Mouse (Mus musculus) midbrain, embryonic 16.5 days (tissue): ENCODE results near the gene Zfp36l1. TPM values are rescaled to one million over a fixed set of nuclear protein-coding genes. Genes with fewer than 3 reads are reported as not detected.

Experiments
- ATAC-seq: fragments of 200-750 bp; cut with Nextera tagmentation; 2 replicates; pipeline ENCODE4 v1.8.0; 2017; ENCODE audit warnings: moderate TSS enrichment
- H3K27ac ChIP-seq: fragments of 300-500 bp; sonication (generic); 2 replicates; pipeline ENCODE4 v1.5.1; 2014; ENCODE audit warnings: mild to moderate bottlenecking, low read length, mixed read lengths
- H3K27me3 ChIP-seq: fragments of 300-500 bp; sonication (generic); 2 replicates; pipeline ENCODE4 v1.6.1; 2014; ENCODE audit warnings: low read depth, low read length, mixed read lengths; ENCODE audit not compliant: control insufficient read depth, insufficient read depth
- H3K36me3 ChIP-seq: fragments of 300-500 bp; sonication (generic); 2 replicates; pipeline ENCODE4 v1.6.1; 2014; ENCODE audit warnings: mild to moderate bottlenecking, low read length, moderate library complexity, mixed read lengths; ENCODE audit not compliant: control insufficient read depth, insufficient read depth
- H3K4me1 ChIP-seq: fragments of 300-500 bp; sonication (generic); 2 replicates; pipeline ENCODE4 v1.6.1; 2014; ENCODE audit warnings: mild to moderate bottlenecking, low read length, mixed read lengths; ENCODE audit not compliant: control insufficient read depth, insufficient read depth
- H3K4me2 ChIP-seq: fragments of 300-500 bp; sonication (generic); 2 replicates; pipeline ENCODE4 v1.6.1; 2014; ENCODE audit warnings: mild to moderate bottlenecking, low read length, mixed read lengths
- H3K4me3 ChIP-seq: fragments of 300-500 bp; sonication (generic); 2 replicates; pipeline ENCODE4 v1.5.1; 2014; ENCODE audit warnings: low read depth, mild to moderate bottlenecking, low read length, moderate library complexity, mixed read lengths
- H3K9ac ChIP-seq: fragments of 300-500 bp; sonication (generic); 2 replicates; pipeline ENCODE4 v1.6.1; 2014; ENCODE audit warnings: low read depth, low read length, mixed read lengths
- H3K9me3 ChIP-seq: fragments of 300-500 bp; sonication (generic); replicated peaks from 2 replicates; pipeline ENCODE4 v1.6.1; 2014; ENCODE audit warnings: mild to moderate bottlenecking, low read length, mixed read lengths; ENCODE audit not compliant: control insufficient read depth, poor library complexity, severe bottlenecking
- WGBS: fragments of 180-500 bp; shearing (Covaris S2); extraction: QIAGEN DNeasy Blood & Tissue Kit; methylation state at CpG from one replicate; pipeline ENCODE4 v1.1.7; 2014; 5-methylcytosine and 5-hydroxymethylcytosine counted together
- polyA plus RNA-seq: library from polyadenylated mRNA; unstranded; fragments of >200 nt; fragmentation: Nextera tagmentation; extraction: Ambion mirVana; gene quantifications from 2 replicates; pipeline ENCODE4 v1.2.1, GENCODE M21; 2015

Gene Zfp36l1
- polyA plus RNA-seq, 1 experiment from 2014 or later: 29.9 TPM

GRCm38 (mm10) chr12:80146227-80147223 lies 33.7 kb upstream of the Zfp36l1 start:
- peak; percentile 25; the same call in 1 of the 2 replicates for ATAC-seq
- H3K4me3 ChIP-seq: no peak overlapping the region
- H3K27ac ChIP-seq: no peak overlapping the region

GRCm38 (mm10) chr12:80145365-80145764 lies 32.6 kb upstream of the Zfp36l1 start:
- H3K9me3 ChIP-seq: no peaks in the 10 kb centered on the region
- no peak overlapping the region for H3K27ac ChIP-seq
- no peak for ATAC-seq
- WGBS: 40% methylated on average over 8 of the region's 8 CpGs
- no peaks in the 10 kb centered on the region for H3K27me3 ChIP-seq
- H3K36me3 ChIP-seq: no peaks in the 10 kb centered on the region
- H3K4me1 ChIP-seq: peaks cover 2% of the 10 kb centered on the region; the same call in 1 of the 2 replicates
- no peak overlapping the region for H3K4me2 ChIP-seq
- H3K4me3 ChIP-seq: no peak overlapping the region
- H3K9ac ChIP-seq: no peak overlapping the region

More at GRCm38 (mm10) chr12:80146227-80147223, 33.7 kb upstream of the Zfp36l1 start:
- H3K9ac ChIP-seq: no peak overlapping the region
- no peak overlapping the region for H3K4me2 ChIP-seq
- H3K36me3 ChIP-seq: no peaks in the 10 kb centered on the region
- no peaks in the 10 kb centered on the region for H3K27me3 ChIP-seq
- H3K4me1 ChIP-seq: peaks cover 2% of the 10 kb centered on the region; the same call in 1 of the 2 replicates
- WGBS: 45% methylated on average over 21 of the region's 21 CpGs
- no peaks in the 10 kb centered on the region for H3K9me3 ChIP-seq

GRCm38 (mm10) chr12:80144846-80145245 lies 32.0 kb upstream of the Zfp36l1 start:
- no peak overlapping the region for H3K4me3 ChIP-seq
- no peaks in the 10 kb centered on the region for H3K9me3 ChIP-seq
- H3K9ac ChIP-seq: no peak overlapping the region
- no peak overlapping the region for H3K27ac ChIP-seq
- no peak overlapping the region for H3K4me2 ChIP-seq
- H3K4me1 ChIP-seq: peaks cover 2% of the 10 kb centered on the region; the same call in 1 of the 2 replicates
- no peaks in the 10 kb centered on the region for H3K36me3 ChIP-seq
- ATAC-seq: no peak
- 79% methylated on average over 3 of the region's 3 CpGs for WGBS
- H3K27me3 ChIP-seq: no peaks in the 10 kb centered on the region

DNA sequence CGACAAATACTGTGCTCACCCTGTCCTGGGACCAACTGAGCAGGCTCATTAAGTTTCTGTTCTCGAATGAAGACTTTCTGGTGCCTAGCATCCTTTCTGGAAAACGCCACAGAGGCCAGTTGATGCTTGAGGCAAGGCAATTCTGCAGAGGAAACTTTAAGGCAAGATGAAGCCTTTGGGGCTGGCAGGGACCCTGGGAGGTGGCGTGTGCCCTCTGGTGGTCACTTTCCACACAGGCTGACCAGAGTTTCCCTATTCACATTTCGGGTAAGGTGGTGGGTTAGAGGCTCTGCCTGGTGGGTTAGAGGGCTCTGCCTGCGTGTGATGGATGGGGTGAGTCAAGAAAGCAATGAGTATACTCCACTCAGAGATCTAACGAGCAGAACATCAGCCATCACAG lies 28.7 kb upstream of the Zfp36l1 start:
- Histone ChIP-seq H3K4me2 (no peak overlapping the region), H3K27ac (no peak overlapping the region), H3K4me1 (peaks cover 2% of the 10 kb centered on the region; the same call in 1 of the 2 replicates), H3K36me3 (no peaks in the 10 kb centered on the region), H3K4me3 (no peak overlapping the region), H3K9ac (no peak overlapping the region), H3K27me3 (no peaks in the 10 kb centered on the region), H3K9me3 (no peaks in the 10 kb centered on the region)
- 23% methylated on average over 7 of the region's 7 CpGs for WGBS
- ATAC-seq: no peak

GRCm38 (mm10) chr12:80141011-80141410 lies 28.2 kb upstream of the Zfp36l1 start:
- H3K4me3 ChIP-seq: no peak overlapping the region
- H3K36me3 ChIP-seq: no peaks in the 10 kb centered on the region
- no peak for ATAC-seq
- H3K9ac ChIP-seq: no peak overlapping the region
- no peaks in the 10 kb centered on the region for H3K27me3 ChIP-seq
- 83% methylated on average over 8 of the region's 8 CpGs for WGBS
- H3K27ac ChIP-seq: no peak overlapping the region
- no peak overlapping the region for H3K4me2 ChIP-seq
- H3K4me1 ChIP-seq: peaks cover under 1% of the 10 kb centered on the region; the same call in 1 of the 2 replicates
- no peaks in the 10 kb centered on the region for H3K9me3 ChIP-seq

- Histone ChIP-seq H3K4me1 (no peaks in the 10 kb centered on the region), H3K4me2 (no peak overlapping the region), H3K27me3 (no peaks in the 10 kb centered on the region), H3K9ac (no peak overlapping the region), H3K36me3 (no peaks in the 10 kb centered on the region), H3K4me3 (no peak overlapping the region), H3K27ac (no peak overlapping the region), H3K9me3 (no peaks in the 10 kb centered on the region)
- 74% methylated on average over 1 of the region's 1 CpGs for WGBS
- no peak for ATAC-seq
Observed at GRCm38 (mm10) chr12:80137744-80138143, 24.9 kb upstream of the Zfp36l1 start.

DNA sequence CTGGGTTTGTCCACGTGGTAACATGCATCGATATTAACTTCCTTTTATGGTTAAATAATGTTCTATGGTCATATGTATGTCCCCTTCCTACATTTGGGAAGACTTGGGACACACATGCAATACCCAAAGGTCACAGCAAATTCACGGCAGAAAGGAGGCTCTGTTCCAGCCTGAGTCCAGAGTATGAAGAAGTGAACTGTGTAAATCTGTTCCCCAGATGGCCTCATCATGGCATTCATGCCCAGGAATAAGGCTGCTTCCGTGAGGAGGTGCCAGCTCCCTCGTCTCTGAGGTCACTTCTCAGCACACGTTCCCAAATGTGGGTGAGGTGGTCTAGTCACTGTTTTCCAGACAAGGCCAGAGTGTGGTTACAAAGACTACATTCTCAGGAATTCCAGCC lies 24.4 kb upstream of the Zfp36l1 start:
- Histone ChIP-seq H3K9me3 (no peaks in the 10 kb centered on the region), H3K36me3 (no peaks in the 10 kb centered on the region), H3K4me1 (no peaks in the 10 kb centered on the region), H3K27me3 (no peaks in the 10 kb centered on the region), H3K27ac (no peak overlapping the region), H3K9ac (no peak overlapping the region), H3K4me2 (no peak overlapping the region), H3K4me3 (no peak overlapping the region)
- 81% methylated on average over 6 of the region's 6 CpGs for WGBS
- no peak for ATAC-seq

GRCm38 (mm10) chr12:80136264-80136930 lies 23.6 kb upstream of the Zfp36l1 start:
- peaks cover 7% of the 10 kb centered on the region for H3K4me1 ChIP-seq
- ATAC-seq: no peak
- H3K4me3 ChIP-seq: no peak overlapping the region
- no peaks in the 10 kb centered on the region for H3K36me3 ChIP-seq
- H3K9me3 ChIP-seq: no peaks in the 10 kb centered on the region
- H3K9ac ChIP-seq: no peak overlapping the region
- 90% methylated on average over 12 of the region's 12 CpGs for WGBS
- H3K27me3 ChIP-seq: no peaks in the 10 kb centered on the region
- no peak overlapping the region for H3K4me2 ChIP-seq
- H3K27ac ChIP-seq: no peak overlapping the region

- Histone ChIP-seq H3K4me2 (no peak overlapping the region), H3K9me3 (no peaks in the 10 kb centered on the region), H3K27ac (no peak overlapping the region), H3K4me3 (no peak overlapping the region), H3K9ac (no peak overlapping the region), H3K27me3 (no peaks in the 10 kb centered on the region), H3K4me1 (peaks cover 19% of the 10 kb centered on the region), H3K36me3 (no peaks in the 10 kb centered on the region)
- ATAC-seq: no peak
- WGBS: 92% methylated on average over 8 of the region's 8 CpGs
Observed at GRCm38 (mm10) chr12:80135173-80135572, 22.4 kb upstream of the Zfp36l1 start.
